Mouse (Mus musculus) urinary bladder, postnatal 25 days (tissue): ENCODE data around the gene Rfx4.

Source experiments
- DNase-seq: peaks from one replicate; pipeline ENCODE4 v3.0.0; 2022; ENCODE audit warnings: low spot score

The Rfx4 gene

GRCm38 (mm10) chr10:84755786-84756203, at the start of gene Rfx4:
Gene Rfx4 (plus strand): TSS chr10:84756062.
- no peak for DNase-seq

GRCm38 (mm10) chr10:84706543-84706942, 49.3 kb upstream of the Rfx4 start:
- no peak for DNase-seq

- no peak for DNase-seq
These were observed 48.6 kb upstream of the Rfx4 start for GRCm38 (mm10) chr10:84707226-84707625.

GRCm38 (mm10) chr10:84707752-84708530, 47.9 kb upstream of the Rfx4 start:
- DNase-seq = no peak

- DNase-seq = no peak
These were observed 45.7 kb upstream of the Rfx4 start for GRCm38 (mm10) chr10:84710192-84710591.

- no peak for DNase-seq
These were observed 45.0 kb upstream of the Rfx4 start for GRCm38 (mm10) chr10:84710827-84711226.

GRCm38 (mm10) chr10:84711479-84711878, 44.4 kb upstream of the Rfx4 start:
- no peak for DNase-seq

- DNase-seq = no peak
These were observed 43.9 kb upstream of the Rfx4 start for GRCm38 (mm10) chr10:84711940-84712339.

- DNase-seq = no peak
These were observed 43.3 kb upstream of the Rfx4 start for GRCm38 (mm10) chr10:84712532-84712931.

- no peak for DNase-seq
These were observed 42.8 kb upstream of the Rfx4 start for GRCm38 (mm10) chr10:84713043-84713442.

- no peak for DNase-seq
These were observed 40.2 kb upstream of the Rfx4 start for GRCm38 (mm10) chr10:84715639-84716038.

GRCm38 (mm10) chr10:84716581-84716980, 39.3 kb upstream of the Rfx4 start:
- no peak for DNase-seq

GRCm38 (mm10) chr10:84722711-84723110, 33.2 kb upstream of the Rfx4 start:
- DNase-seq = no peak

GRCm38 (mm10) chr10:84727005-84727404, 28.9 kb upstream of the Rfx4 start:
- DNase-seq = no peak

- DNase-seq = no peak
These were observed 28.1 kb upstream of the Rfx4 start for GRCm38 (mm10) chr10:84727760-84728159.

- no peak for DNase-seq
These were observed 25.8 kb upstream of the Rfx4 start for GRCm38 (mm10) chr10:84730078-84730477.

- DNase-seq = no peak
These were observed 24.9 kb upstream of the Rfx4 start for GRCm38 (mm10) chr10:84730956-84731355.

- no peak for DNase-seq
These were observed 22.4 kb upstream of the Rfx4 start for GRCm38 (mm10) chr10:84733511-84733910.

GRCm38 (mm10) chr10:84754851-84755785, 744 bp upstream of the Rfx4 start:
- no peak for DNase-seq

GRCm38 (mm10) chr10:84756435-84757095, 703 bp downstream of the Rfx4 start:
- no peak for DNase-seq

GRCm38 (mm10) chr10:84757426-84758199, 1.8 kb downstream of the Rfx4 start:
- no peak for DNase-seq

GRCm38 (mm10) chr10:84758200-84758468, 2.3 kb downstream of the Rfx4 start:
- DNase-seq = no peak
